Mouse (Mus musculus) Patski (cell line): ENCODE data around the gene Rerg. TPM values are rescaled to one million over a fixed set of nuclear protein-coding genes. Genes with fewer than 3 reads are reported as not detected.

Experiments
- ATAC-seq: fragments of 100-300 bp; one replicate; pipeline ENCODE4 v1.8.0; 2021
- CTCF ChIA-PET: fragments of 350-600 bp; sonication (Branson Sonifier 250); formaldehyde crosslinking; loops from one replicate; lab custom pipeline; 2022; ENCODE audit warnings: inconsistent platforms; lab: Charles Lee
- POLR2A ChIA-PET: fragments of 350-600 bp; sonication (Branson Sonifier 250); formaldehyde crosslinking; loops from one replicate; lab custom pipeline; 2022; ENCODE audit warnings: antibody characterized with exemption, inconsistent platforms; lab: Charles Lee
- DNase-seq: peaks from one replicate; pipeline ENCODE4 v3.0.0-alpha.2; 2011; ENCODE audit warnings: low read depth, low spot score
- H3K27me3 ChIP-seq: fragments of 371-371 bp; one replicate; pipeline ENCODE4 v1.5.1; 2021
- CTCF ChIP-seq: fragments of 100-300 bp; IDR thresholded peaks from one replicate; pipeline ENCODE4 v1.5.1; 2021
- in situ Hi-C: fragments of 300-500 bp; cut with MboI; formaldehyde crosslinking; loops from 3 replicates; pipeline ENCODE4 v1.11.1; 2018; ENCODE audit warnings: low pct_unique_long_range_greater_than_20kb, mixed read lengths
- polyA plus RNA-seq: library from polyadenylated mRNA; unstranded; gene quantifications from one replicate; pipeline ENCODE4 v1.2.3, GENCODE M21; 2021

Rerg gene
- polyA plus RNA-seq, 1 experiment from 2014 or later = 2.3 TPM

DNA sequence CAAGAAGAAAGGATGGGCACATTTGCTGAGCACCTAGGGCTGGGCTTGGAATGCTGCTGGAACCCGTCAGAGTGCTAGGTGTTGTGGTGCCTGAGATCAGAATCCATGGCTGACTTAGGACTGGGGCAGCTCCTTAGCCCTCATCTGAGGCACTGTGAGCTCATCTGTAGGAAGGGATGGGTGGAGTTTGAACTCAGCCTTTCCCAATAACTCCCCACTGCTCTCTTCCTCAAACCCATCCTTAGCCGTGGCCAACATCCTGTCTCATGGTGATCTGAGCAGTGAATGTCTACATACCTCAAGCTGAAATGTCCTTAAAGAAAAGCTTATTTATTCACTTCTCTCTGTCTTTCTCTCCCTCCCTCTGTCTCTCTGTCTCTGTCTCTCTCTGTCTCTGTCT lies 19.3 kb downstream of the Rerg start:
- in situ Hi-C loops = no loop called here
- ATAC-seq = no peak
- ChIA-PET CTCF (interaction anchor here (1.0 to 2.3 kb wide), 4 partner anchors 8 to 21 kb away, joined by 3 to 6 read pairs (median 4); no protein-coding TSS in a partner anchor), POLR2A (no interaction called here)
- TF ChIP-seq CTCF = no peak
- H3K27me3 ChIP-seq = no peaks in the 10 kb centered on the region
- no peak for DNase-seq

GRCm38 (mm10) chr6:137149833-137150232 lies 20.5 kb downstream of the Rerg start:
- TF ChIP-seq CTCF = no peak
- no peak for DNase-seq
- in situ Hi-C loops = no loop called here
- CTCF ChIA-PET = interaction anchor here (1.0 to 2.3 kb wide), 3 partner anchors 9 to 19 kb away, joined by 3 to 6 read pairs (median 6); no protein-coding TSS in a partner anchor
- no peak for ATAC-seq
- H3K27me3 ChIP-seq = no peaks in the 10 kb centered on the region
- POLR2A ChIA-PET = no interaction called here

- no peak for ATAC-seq
- H3K27me3 ChIP-seq = no peaks in the 10 kb centered on the region
- TF ChIP-seq CTCF = no peak
- in situ Hi-C loops = no loop called here
- DNase-seq = no peak
- ChIA-PET POLR2A (no interaction called here), CTCF (no interaction called here)
Observed at GRCm38 (mm10) chr6:137146910-137147309, 23.4 kb downstream of the Rerg start.

DNA sequence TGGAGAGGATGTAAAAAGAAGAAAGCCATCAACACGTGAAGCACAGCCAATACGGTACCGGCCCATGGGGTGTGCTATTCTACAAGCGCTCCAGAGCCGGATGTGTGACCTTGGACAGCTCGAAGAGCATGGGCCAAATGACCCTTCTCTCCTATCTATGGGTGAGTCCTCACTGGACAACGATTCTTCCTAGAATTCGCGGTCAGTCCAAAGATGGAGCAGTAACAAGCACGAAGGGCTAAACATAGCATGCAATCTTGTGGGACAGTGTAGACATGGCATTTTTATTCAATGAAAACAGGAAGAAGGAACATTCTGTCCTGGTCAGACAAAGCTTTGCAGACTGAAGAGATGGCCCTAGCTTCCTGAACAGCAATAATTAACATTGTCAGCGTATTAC lies 24.7 kb downstream of the Rerg start:
- no peak for ATAC-seq
- no peak for TF ChIP-seq CTCF
- CTCF ChIA-PET = interaction anchor here (2.0 to 3.3 kb wide), 2 partner anchors 24 to 47 kb away, joined by 7 to 10 read pairs; partner anchors contain the start of gene Rerg
- in situ Hi-C loops = no loop called here
- POLR2A ChIA-PET = no interaction called here
- no peak for DNase-seq
- no peaks in the 10 kb centered on the region for H3K27me3 ChIP-seq

DNA sequence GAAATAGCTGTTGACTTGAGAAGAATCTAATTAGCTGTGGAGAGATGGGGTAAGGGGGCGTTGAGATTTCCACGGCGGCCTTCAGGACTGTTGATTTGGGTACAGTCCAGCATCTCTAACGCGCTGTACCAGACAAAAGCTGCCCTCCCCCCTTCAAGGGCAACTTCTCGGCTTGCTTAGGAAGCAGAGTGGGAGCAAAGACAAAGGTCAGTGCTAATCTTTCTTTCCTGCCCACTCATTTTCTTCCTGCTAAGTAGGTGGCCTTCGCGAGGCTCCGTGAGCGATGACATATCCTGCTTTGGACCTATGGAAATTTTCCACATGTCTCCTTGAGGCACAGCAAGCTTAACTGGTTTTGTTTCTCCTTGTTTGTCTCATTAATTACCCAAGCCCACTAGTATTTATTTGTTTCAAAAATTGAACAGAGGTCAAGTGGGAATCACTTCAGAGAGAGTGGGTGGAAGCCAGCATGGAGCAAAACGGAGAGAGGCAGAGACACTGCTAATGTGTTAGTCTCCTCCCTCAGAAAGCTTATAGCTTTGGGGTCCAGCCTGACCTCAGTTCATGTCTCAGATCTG lies 25.2 kb downstream of the Rerg start:
- DNase-seq (no peak), ATAC-seq (no peak)
- H3K27me3 ChIP-seq = no peaks in the 10 kb centered on the region
- POLR2A ChIA-PET = interaction anchor here (0.8 kb wide), 1 partner anchor 18 kb away, joined by 4 read pairs; no protein-coding TSS in a partner anchor
- in situ Hi-C loops = no loop called here
- CTCF ChIA-PET = interaction anchor here (1.0 to 3.3 kb wide), 5 partner anchors 8 to 46 kb away, joined by 3 to 10 read pairs (median 4); partner anchors contain the start of gene Rerg
- no peak for TF ChIP-seq CTCF

DNA sequence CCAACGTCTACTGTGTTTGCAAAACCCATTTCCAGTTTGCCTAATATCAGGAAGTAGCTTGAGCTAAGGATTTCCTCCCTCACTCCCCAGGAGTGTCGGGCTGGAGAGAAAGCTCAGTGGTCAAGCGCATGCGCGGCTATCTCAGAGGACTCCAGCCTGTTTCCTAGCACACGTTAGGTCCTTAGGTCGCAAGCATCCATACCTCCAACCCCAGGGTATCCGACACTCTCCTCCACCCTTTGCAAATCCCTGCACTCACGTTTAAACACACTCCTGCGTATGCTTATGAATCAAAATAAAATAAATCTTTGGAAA lies 25.8 kb downstream of the Rerg start:
- no peaks in the 10 kb centered on the region for H3K27me3 ChIP-seq
- ChIA-PET CTCF (interaction anchor here (1.0 to 3.3 kb wide), 5 partner anchors 9 to 46 kb away, joined by 3 to 10 read pairs (median 4); partner anchors contain the start of gene Rerg), POLR2A (interaction anchor here (0.8 kb wide), 1 partner anchor 18 kb away, joined by 4 read pairs; no protein-coding TSS in a partner anchor)
- no peak for ATAC-seq
- no peak for TF ChIP-seq CTCF
- DNase-seq = no peak
- in situ Hi-C loops = no loop called here

DNA sequence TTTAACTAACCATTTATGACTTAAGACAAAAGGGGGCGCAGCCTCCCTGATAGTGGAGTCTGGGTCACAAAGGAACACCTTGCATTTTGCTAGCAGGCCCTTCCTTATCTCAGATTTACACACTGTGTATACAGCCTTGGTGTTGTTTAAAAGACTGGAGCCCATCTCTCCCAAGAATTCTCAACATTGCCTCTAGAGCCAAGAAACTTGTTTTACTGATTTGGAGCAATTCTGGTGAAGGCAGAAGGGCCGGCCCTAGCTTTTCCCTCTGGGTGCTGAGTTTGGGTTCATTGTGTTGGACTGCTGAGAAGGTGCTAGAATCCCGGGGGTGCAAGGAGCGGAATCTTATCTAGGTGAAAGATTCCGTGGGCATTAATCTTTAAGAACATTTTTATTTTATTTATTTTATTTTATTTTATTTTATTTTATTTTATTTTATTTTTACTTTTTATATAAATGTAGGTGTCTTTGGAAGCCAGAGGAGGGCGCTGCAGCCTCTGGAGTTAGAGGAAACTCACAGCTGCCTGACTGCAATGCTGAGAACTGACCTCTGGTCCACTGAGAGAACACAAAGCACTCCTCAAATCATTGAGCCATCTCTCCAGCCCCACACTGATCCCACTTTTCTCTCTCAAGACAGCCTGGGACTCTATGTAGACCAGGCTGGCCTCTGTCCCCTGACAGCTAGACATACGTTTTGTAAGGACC lies 26.3 kb downstream of the Rerg start:
- H3K27me3 ChIP-seq = no peaks in the 10 kb centered on the region
- ChIA-PET CTCF (interaction anchor here (0.8 to 3.3 kb wide), 9 partner anchors 9 to 72 kb away, joined by 3 to 10 read pairs (median 3); partner anchors contain the start of gene Rerg), POLR2A (no interaction called here)
- TF ChIP-seq CTCF = peak; percentile 30
- ATAC-seq (no peak), DNase-seq (no peak)
- in situ Hi-C loops = no loop called here

DNA sequence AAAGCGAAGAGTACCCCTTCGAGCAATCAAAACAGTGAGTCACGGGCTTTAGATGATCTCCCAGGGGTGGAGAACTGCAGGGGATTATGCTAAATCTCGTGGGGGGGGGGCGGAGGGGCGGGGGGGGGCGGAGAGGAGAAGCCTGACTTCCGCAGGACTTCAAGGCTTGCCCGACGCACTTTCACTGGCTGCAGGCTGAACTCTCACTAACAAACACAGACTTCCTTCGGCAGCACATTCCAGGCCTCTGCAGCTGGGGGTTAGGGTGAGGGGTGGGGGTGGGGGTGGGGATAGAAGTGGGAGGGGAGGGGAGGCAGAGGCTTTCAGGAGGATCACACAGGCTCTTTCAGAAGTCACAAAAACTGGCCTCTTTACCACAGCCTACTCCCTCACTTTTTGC lies 27.5 kb downstream of the Rerg start:
- ChIA-PET CTCF (no interaction called here), POLR2A (interaction anchor here (0.7 kb wide), 2 partner anchors 11 to 218 kb away, joined by 3 to 4 read pairs; no protein-coding TSS in a partner anchor)
- no peaks in the 10 kb centered on the region for H3K27me3 ChIP-seq
- peak; percentile 58 for ATAC-seq
- DNase-seq = no peak
- in situ Hi-C loops = no loop called here
- no peak for TF ChIP-seq CTCF

DNA sequence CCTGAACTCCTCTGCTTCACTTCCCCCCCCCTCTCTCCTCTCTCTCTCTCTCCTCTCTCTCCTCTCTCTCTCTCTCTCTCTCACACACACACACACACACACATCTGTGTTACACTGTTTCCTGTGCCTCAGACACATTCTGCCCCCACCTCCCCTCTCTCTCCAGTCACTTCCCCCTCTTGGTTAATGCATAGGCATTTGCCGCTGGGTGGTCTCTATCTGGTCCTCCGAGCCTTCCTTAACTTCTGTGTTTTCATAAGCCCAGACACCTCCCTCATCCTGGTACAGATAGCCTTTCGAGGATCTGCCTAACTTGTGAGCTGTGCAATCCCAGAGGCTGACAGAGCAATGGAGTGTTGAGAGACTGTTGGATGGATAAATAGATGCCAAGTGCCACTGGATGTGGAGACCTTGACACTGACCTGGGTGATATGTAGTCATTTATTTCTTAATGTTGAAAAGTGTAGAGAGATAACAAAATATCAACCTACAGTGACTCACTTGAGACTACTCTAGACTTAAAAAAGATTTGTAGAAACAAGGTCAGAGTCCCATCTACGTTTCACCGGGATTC lies 29.0 kb downstream of the Rerg start:
- in situ Hi-C loops = no loop called here
- DNase-seq = no peak
- no peaks in the 10 kb centered on the region for H3K27me3 ChIP-seq
- no peak for TF ChIP-seq CTCF
- no peak for ATAC-seq
- ChIA-PET POLR2A (no interaction called here), CTCF (interaction anchor here (0.7 kb wide), 1 partner anchor 10 kb away, joined by 4 read pairs; no protein-coding TSS in a partner anchor)

- H3K27me3 ChIP-seq = no peaks in the 10 kb centered on the region
- in situ Hi-C loops = no loop called here
- no peak for TF ChIP-seq CTCF
- ChIA-PET POLR2A (no interaction called here), CTCF (interaction anchor here (0.7 to 3.4 kb wide), 3 partner anchors 41 to 60 kb away, joined by 3 to 8 read pairs (median 3); no protein-coding TSS in a partner anchor)
- DNase-seq (no peak), ATAC-seq (no peak)
Observed at GRCm38 (mm10) chr6:137138822-137139221, 31.5 kb downstream of the Rerg start.
